Mouse (Mus musculus) stomach, postnatal 0 days (tissue): ENCODE measurements at regions not wholly inside any gene's neighbourhood (a gene's known extent, or its start where the extent isn't known, plus 50 kb on each side); places are given as distances from the start of the nearest gene placed in this dataset.

Experiments
- CTCF ChIP-seq: IDR thresholded peaks from 2 replicates; pipeline ENCODE4 v1.5.1; 2016; ENCODE audit warnings: antibody characterized with exemption, low read depth, mild to moderate bottlenecking, moderate library complexity
- EP300 ChIP-seq: optimal IDR thresholded peaks from 2 replicates; pipeline ENCODE3; 2016; ENCODE audit warnings: antibody characterized with exemption

GRCm38 (mm10) chr1:77978696-77979095, 218.2 kb downstream of the Pax3 start:
- TF ChIP-seq EP300 (no peak), CTCF (peak; percentile 93)
